Mouse (Mus musculus): ENCODE results near the gene Vmn2r33. TPM values are rescaled to one million over a fixed set of nuclear protein-coding genes. Genes with fewer than 3 reads are reported as not detected.
"Not testable (repeated sequence)": the region's sequence is repeated elsewhere in the genome, so short reads cannot be mapped to it uniquely, and the experiment has no call there.

The Vmn2r33 gene
- polyA plus RNA-seq (2015; fragmentation: Nextera tagmentation; extraction: Ambion mirVana), result not detected in 2 replicates

DNA sequence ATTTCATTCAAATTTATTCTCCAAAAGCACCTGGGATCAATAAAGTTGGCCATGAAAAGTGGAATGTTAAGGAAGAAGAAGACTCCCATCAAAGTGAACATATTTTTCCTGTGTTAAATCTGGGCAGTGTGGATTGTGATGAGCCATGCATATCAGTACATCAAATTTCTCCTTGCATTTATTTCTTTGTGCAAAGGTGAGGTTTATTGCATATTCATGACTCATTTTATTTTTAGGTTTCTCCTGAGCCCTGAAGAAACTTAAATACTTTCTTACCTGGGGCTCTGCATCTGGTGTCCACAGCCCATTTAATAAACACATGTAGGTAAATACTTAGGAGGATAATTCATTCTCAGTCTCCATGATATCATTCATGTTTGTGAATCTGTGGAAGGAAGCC, at the start of gene Vmn2r33:
TSS of gene Vmn2r33 (minus strand) at position 101 of the 400 bp plus-strand sequence.
- not testable (repeated sequence) for H3K4me1 ChIP-seq (ENCODE audit: insufficient read depth); H3K9ac ChIP-seq (replicated peaks); H3K4me2 ChIP-seq (ENCODE audit: low read depth, low read length); H3K27me3 ChIP-seq (ENCODE audit: insufficient read depth, low read length); DNase-seq; H3K9me3 ChIP-seq (ENCODE audit: low read length); ATAC-seq; H3K27ac ChIP-seq (ENCODE audit: low read depth); H3K4me3 ChIP-seq (ENCODE audit: low read depth, low read length); H3K36me3 ChIP-seq (replicated peaks; ENCODE audit: insufficient read depth, low read length)

Other genes with a start within 250 kb of the Vmn2r33 start
- gene Vmn2r30, start 229.2 kb downstream of the Vmn2r33 start, polyA plus RNA-seq (2015; fragmentation: Nextera tagmentation; extraction: Ambion mirVana), result not detected in 2 replicates
- not detected in 2 replicates for gene Gm45783, start 192.2 kb downstream of the Vmn2r33 start, polyA plus RNA-seq (2015; fragmentation: Nextera tagmentation; extraction: Ambion mirVana)
- not detected in 2 replicates for gene Vmn2r31, start 167.1 kb downstream of the Vmn2r33 start, polyA plus RNA-seq (2015; fragmentation: Nextera tagmentation; extraction: Ambion mirVana)
- not detected in 2 replicates for gene Vmn2r32, start 86.8 kb downstream of the Vmn2r33 start, polyA plus RNA-seq (2015; fragmentation: Nextera tagmentation; extraction: Ambion mirVana)
- not detected in 2 replicates for gene Vmn2r34, start 122.7 kb upstream of the Vmn2r33 start, polyA plus RNA-seq (2015; fragmentation: Nextera tagmentation; extraction: Ambion mirVana)